Mouse (Mus musculus) midbrain, postnatal 0 days (tissue): ENCODE data around the gene H2-M10.6. TPM values are rescaled to one million over a fixed set of nuclear protein-coding genes. Genes with fewer than 3 reads are reported as not detected.
"Not testable (repeated sequence)": the region's sequence is repeated elsewhere in the genome, so short reads cannot be mapped to it uniquely, and the experiment has no call there.

Experiments
- ATAC-seq: fragments of 200-750 bp; cut with Nextera tagmentation; 2 replicates; pipeline ENCODE4 v1.8.0; 2017; ENCODE audit warnings: moderate number of reproducible peaks, mild to moderate bottlenecking, moderate TSS enrichment, moderate library complexity; ENCODE audit not compliant: low FRiP score
- DNase-seq: peaks from one replicate; pipeline ENCODE4 v3.0.0-alpha.2; 2015; ENCODE audit warnings: low spot score
- H3K27ac ChIP-seq: fragments of 300-500 bp; sonication (generic); 2 replicates; pipeline ENCODE4 v1.5.1; 2014; ENCODE audit warnings: low read depth, mild to moderate bottlenecking, low read length, mixed read lengths
- H3K27me3 ChIP-seq: fragments of 300-500 bp; sonication (generic); 2 replicates; pipeline ENCODE4 v1.6.1; 2014; ENCODE audit warnings: low read length, control low read depth, mixed read lengths; ENCODE audit not compliant: insufficient read depth
- H3K36me3 ChIP-seq: fragments of 300-500 bp; sonication (generic); 2 replicates; pipeline ENCODE4 v1.6.1; 2014; ENCODE audit warnings: low read length, control low read depth, mixed read lengths; ENCODE audit not compliant: insufficient read depth
- H3K4me1 ChIP-seq: fragments of 300-500 bp; sonication (generic); 2 replicates; pipeline ENCODE4 v1.6.1; 2014; ENCODE audit warnings: mild to moderate bottlenecking, control low read depth, antibody characterized with exemption, low read length, mixed read lengths; ENCODE audit not compliant: insufficient read depth
- H3K4me2 ChIP-seq: fragments of 300-500 bp; sonication (generic); 2 replicates; pipeline ENCODE4 v1.6.1; 2014; ENCODE audit warnings: low read depth, mild to moderate bottlenecking, low read length, mixed read lengths; ENCODE audit not compliant: poor library complexity, severe bottlenecking
- H3K4me3 ChIP-seq: fragments of 300-500 bp; sonication (generic); 2 replicates; pipeline ENCODE4 v1.5.1; 2014; ENCODE audit warnings: low read depth, mild to moderate bottlenecking, low read length, moderate library complexity
- H3K9ac ChIP-seq: fragments of 300-500 bp; sonication (generic); replicated peaks from 2 replicates; pipeline ENCODE4 v1.6.1; 2014; ENCODE audit warnings: mild to moderate bottlenecking, low read length, moderate library complexity, mixed read lengths; ENCODE audit not compliant: poor library complexity, severe bottlenecking
- H3K9me3 ChIP-seq: fragments of 300-500 bp; sonication (generic); 2 replicates; pipeline ENCODE4 v1.6.1; 2016; ENCODE audit warnings: low read length, control low read depth
- CTCF ChIP-seq: IDR thresholded peaks from 2 replicates; pipeline ENCODE4 v1.5.1; 2016; ENCODE audit warnings: antibody characterized with exemption, mild to moderate bottlenecking
- WGBS: fragments of 180-500 bp; shearing (Covaris S2); extraction: QIAGEN DNeasy Blood & Tissue Kit; methylation state at CpG from one replicate; pipeline ENCODE4 v1.1.7; 2014; 5-methylcytosine and 5-hydroxymethylcytosine counted together
- polyA plus RNA-seq: library from polyadenylated mRNA; unstranded; fragments of >200 nt; fragmentation: Nextera tagmentation; extraction: Ambion mirVana; gene quantifications from 2 replicates; pipeline ENCODE4 v1.2.1, GENCODE M21; 2015
- total RNA-seq: library from RNA; depleted of rRNA; stranded (reverse); fragments of >200 nt; gene quantifications from 2 replicates; pipeline ENCODE4 v1.2.3, GENCODE M21; 2014

The H2-M10.6 gene
- total and polyA plus RNA-seq, 2 experiments from 2014 or later: not detected

- 31% methylated on average over 4 of the region's 4 CpGs for WGBS
- peak; percentile 66 for TF ChIP-seq CTCF
- H3K36me3 ChIP-seq: no peaks in the 10 kb centered on the region
- no peak overlapping the region for H3K9ac ChIP-seq
- no peaks in the 10 kb centered on the region for H3K4me1 ChIP-seq
- ATAC-seq (peak; percentile 87), DNase-seq (peak; percentile 82)
- no peaks in the 10 kb centered on the region for H3K9me3 ChIP-seq
- H3K4me3 ChIP-seq: no peak overlapping the region
- no peaks in the 10 kb centered on the region for H3K27me3 ChIP-seq
- no peak overlapping the region for H3K27ac ChIP-seq
- H3K4me2 ChIP-seq: no peak overlapping the region
These were observed 13.6 kb downstream of the H2-M10.6 start for GRCm38 (mm10) chr17:36825525-36825924.

GRCm38 (mm10) chr17:36826002-36826401 is 14.0 kb downstream of the H2-M10.6 start:
- peak; percentile 88 for TF ChIP-seq CTCF
- H3K36me3 ChIP-seq, H3K4me3 ChIP-seq, H3K4me1 ChIP-seq, H3K9me3 ChIP-seq, H3K27ac ChIP-seq, H3K9ac ChIP-seq, H3K27me3 ChIP-seq, H3K4me2 ChIP-seq: not testable (repeated sequence)
- DNase-seq (peak; percentile 96), ATAC-seq (peak; percentile 84)
- 11% methylated on average over 5 of the region's 5 CpGs for WGBS

GRCm38 (mm10) chr17:36828488-36828887 is 16.5 kb downstream of the H2-M10.6 start:
- Histone ChIP-seq H3K9ac (no peak overlapping the region), H3K9me3 (no peaks in the 10 kb centered on the region), H3K4me2 (no peak overlapping the region), H3K27me3 (no peaks in the 10 kb centered on the region), H3K4me3 (no peak overlapping the region), H3K4me1 (no peaks in the 10 kb centered on the region), H3K36me3 (no peaks in the 10 kb centered on the region), H3K27ac (no peak overlapping the region)
- WGBS: 87% methylated on average over 2 of the region's 2 CpGs
- DNase-seq (no peak), ATAC-seq (no peak)
- TF ChIP-seq CTCF: no peak

- ATAC-seq: no peak
- no peak overlapping the region for H3K27ac ChIP-seq
- H3K4me2 ChIP-seq: no peak overlapping the region
- no peaks in the 10 kb centered on the region for H3K4me1 ChIP-seq
- no peaks in the 10 kb centered on the region for H3K27me3 ChIP-seq
- WGBS: 78% methylated on average over 3 of the region's 3 CpGs
- no peak for DNase-seq
- H3K9ac ChIP-seq: no peak overlapping the region
- TF ChIP-seq CTCF: no peak
- H3K36me3 ChIP-seq: no peaks in the 10 kb centered on the region
- H3K4me3 ChIP-seq: no peak overlapping the region
- H3K9me3 ChIP-seq: no peaks in the 10 kb centered on the region
These were observed 18.5 kb downstream of the H2-M10.6 start for GRCm38 (mm10) chr17:36830470-36830869.

- H3K36me3 ChIP-seq: no peaks in the 10 kb centered on the region
- ATAC-seq: no peak
These were observed 20.7 kb downstream of the H2-M10.6 start for GRCm38 (mm10) chr17:36832694-36833093.

GRCm38 (mm10) chr17:36835591-36836426 is 23.8 kb downstream of the H2-M10.6 start:
- DNase-seq: peak; percentile 60
- H3K4me2 ChIP-seq: peak overlapping the region; percentile 56
- peak overlapping the region; percentile 86 for H3K4me3 ChIP-seq
- peak; percentile 44 for TF ChIP-seq CTCF
- peak overlapping the region; percentile 76; the same call in 1 of the 2 replicates for H3K27ac ChIP-seq
- peak; percentile 10; the same call in 1 of the 2 replicates for ATAC-seq
- no peaks in the 10 kb centered on the region for H3K9me3 ChIP-seq
- WGBS: 36% methylated on average over 12 of the region's 12 CpGs
- H3K36me3 ChIP-seq: no peaks in the 10 kb centered on the region
- no peaks in the 10 kb centered on the region for H3K27me3 ChIP-seq
- H3K4me1 ChIP-seq: 0 out of 2 replicates have a peak, but pooled peaks cover 4% of the 10 kb centered on the region
- no peak overlapping the region for H3K9ac ChIP-seq

More at GRCm38 (mm10) chr17:36832694-36833093, 20.7 kb downstream of the H2-M10.6 start:
- H3K4me1 ChIP-seq: no peaks in the 10 kb centered on the region
- DNase-seq: no peak
- H3K9me3 ChIP-seq: no peaks in the 10 kb centered on the region
- no peak for TF ChIP-seq CTCF
- no peak overlapping the region for H3K9ac ChIP-seq
- H3K27ac ChIP-seq: no peak overlapping the region
- H3K27me3 ChIP-seq: no peaks in the 10 kb centered on the region
- 60% methylated on average over 4 of the region's 4 CpGs for WGBS
- no peak overlapping the region for H3K4me2 ChIP-seq
- no peak overlapping the region for H3K4me3 ChIP-seq
